Mouse (Mus musculus) kidney, postnatal 0 days (tissue): Measurements from ENCODE around the gene Foxd1. TPM values are rescaled to one million over a fixed set of nuclear protein-coding genes. Genes with fewer than 3 reads are reported as not detected.
A peak's percentile ranks its signal among the peaks of the same experiment; 100 is the strongest.

Experiments
- ATAC-seq: fragments of 200-750 bp; cut with Nextera tagmentation; replicated peaks from 2 replicates; pipeline ENCODE4 v1.8.0; 2017; ENCODE audit warnings: low read depth, moderate number of reproducible peaks, moderate TSS enrichment, moderate library complexity; ENCODE audit not compliant: low FRiP score
- DNase-seq: peaks from one replicate; pipeline ENCODE4 v3.0.0-alpha.2; 2016; ENCODE audit warnings: low spot score
- H3K27ac ChIP-seq: fragments of 300-500 bp; sonication (generic); 2 replicates; pipeline ENCODE4 v1.5.1; 2014; ENCODE audit warnings: mild to moderate bottlenecking
- H3K27me3 ChIP-seq: fragments of 300-500 bp; sonication (generic); 2 replicates; pipeline ENCODE4 v1.6.1; 2014; ENCODE audit warnings: low read length, mixed read lengths; ENCODE audit not compliant: insufficient read depth
- H3K36me3 ChIP-seq: fragments of 300-500 bp; sonication (generic); 2 replicates; pipeline ENCODE4 v1.6.1; 2014; ENCODE audit warnings: low read length, mixed read lengths; ENCODE audit not compliant: insufficient read depth
- H3K4me1 ChIP-seq: fragments of 300-500 bp; sonication (generic); replicated peaks from 2 replicates; pipeline ENCODE4 v1.6.1; 2014; ENCODE audit warnings: antibody characterized with exemption, low read length, mixed read lengths; ENCODE audit not compliant: insufficient read depth
- H3K4me2 ChIP-seq: fragments of 300-500 bp; sonication (generic); 2 replicates; pipeline ENCODE4 v1.6.1; 2014; ENCODE audit warnings: mild to moderate bottlenecking, low read length, moderate library complexity, mixed read lengths
- H3K4me3 ChIP-seq: fragments of 300-500 bp; sonication (generic); replicated peaks from 2 replicates; pipeline ENCODE4 v1.5.1; 2014; ENCODE audit warnings: low read depth, low read length
- H3K9ac ChIP-seq: fragments of 300-500 bp; sonication (generic); 2 replicates; pipeline ENCODE4 v1.6.1; 2014; ENCODE audit warnings: low read depth, low read length
- H3K9me3 ChIP-seq: fragments of 300-500 bp; sonication (generic); replicated peaks from 2 replicates; pipeline ENCODE4 v1.6.1; 2016; ENCODE audit warnings: low read length, inconsistent platforms, mixed read lengths
- CTCF ChIP-seq: IDR thresholded peaks from 2 replicates; pipeline ENCODE4 v1.5.1; 2016; ENCODE audit warnings: antibody characterized with exemption, low read depth, mild to moderate bottlenecking, moderate library complexity
- WGBS: fragments of 180-500 bp; shearing (Covaris S2); extraction: QIAGEN DNeasy Blood & Tissue Kit; methylation state at CpG from one replicate; pipeline ENCODE4 v1.1.7; 2014; 5-methylcytosine and 5-hydroxymethylcytosine counted together
- polyA plus RNA-seq: library from polyadenylated mRNA; unstranded; fragments of >200 nt; fragmentation: Nextera tagmentation; extraction: Ambion mirVana; gene quantifications from 2 replicates; pipeline ENCODE4 v1.2.1, GENCODE M21; 2015

Foxd1 gene
- polyA plus RNA-seq, 1 experiment from 2014 or later, result 3.4 TPM

DNA sequence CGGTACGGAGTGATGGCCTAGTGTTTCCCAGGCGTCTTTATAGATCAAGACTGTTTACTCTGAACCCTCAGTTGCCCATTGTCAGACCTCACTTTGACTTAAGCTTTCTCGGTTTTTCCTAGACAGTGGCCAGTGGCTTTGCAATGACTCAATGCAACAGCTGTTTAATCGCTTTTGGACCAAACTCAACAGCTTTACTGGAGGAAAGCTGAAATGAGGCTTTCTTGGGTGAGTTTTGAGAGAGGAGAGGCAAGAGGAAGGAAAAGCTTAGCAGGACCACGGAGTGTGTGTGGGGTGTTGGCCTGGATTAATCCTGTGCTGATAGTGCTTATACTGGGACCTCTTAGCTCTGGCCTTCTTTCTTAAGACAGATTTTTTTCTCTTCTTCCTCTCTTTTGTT is 36.3 kb downstream of the Foxd1 start:
- WGBS, result 21% methylated on average over 6 of the region's 6 CpGs
- peaks cover 5% of the 10 kb centered on the region; the same call in 1 of the 2 replicates for H3K4me1 ChIP-seq
- no peak for TF ChIP-seq CTCF
- H3K4me2 ChIP-seq, result peak overlapping the region; percentile 86
- H3K9me3 ChIP-seq, result no peaks in the 10 kb centered on the region
- peaks cover 10% of the 10 kb centered on the region for H3K27me3 ChIP-seq
- H3K9ac ChIP-seq, result peak overlapping the region; percentile 58; the same call in 1 of the 2 replicates
- peak overlapping the region; percentile 42 for H3K4me3 ChIP-seq
- ATAC-seq (no peak), DNase-seq (peak; percentile 55)
- no peak overlapping the region for H3K27ac ChIP-seq
- H3K36me3 ChIP-seq, result no peaks in the 10 kb centered on the region

DNA sequence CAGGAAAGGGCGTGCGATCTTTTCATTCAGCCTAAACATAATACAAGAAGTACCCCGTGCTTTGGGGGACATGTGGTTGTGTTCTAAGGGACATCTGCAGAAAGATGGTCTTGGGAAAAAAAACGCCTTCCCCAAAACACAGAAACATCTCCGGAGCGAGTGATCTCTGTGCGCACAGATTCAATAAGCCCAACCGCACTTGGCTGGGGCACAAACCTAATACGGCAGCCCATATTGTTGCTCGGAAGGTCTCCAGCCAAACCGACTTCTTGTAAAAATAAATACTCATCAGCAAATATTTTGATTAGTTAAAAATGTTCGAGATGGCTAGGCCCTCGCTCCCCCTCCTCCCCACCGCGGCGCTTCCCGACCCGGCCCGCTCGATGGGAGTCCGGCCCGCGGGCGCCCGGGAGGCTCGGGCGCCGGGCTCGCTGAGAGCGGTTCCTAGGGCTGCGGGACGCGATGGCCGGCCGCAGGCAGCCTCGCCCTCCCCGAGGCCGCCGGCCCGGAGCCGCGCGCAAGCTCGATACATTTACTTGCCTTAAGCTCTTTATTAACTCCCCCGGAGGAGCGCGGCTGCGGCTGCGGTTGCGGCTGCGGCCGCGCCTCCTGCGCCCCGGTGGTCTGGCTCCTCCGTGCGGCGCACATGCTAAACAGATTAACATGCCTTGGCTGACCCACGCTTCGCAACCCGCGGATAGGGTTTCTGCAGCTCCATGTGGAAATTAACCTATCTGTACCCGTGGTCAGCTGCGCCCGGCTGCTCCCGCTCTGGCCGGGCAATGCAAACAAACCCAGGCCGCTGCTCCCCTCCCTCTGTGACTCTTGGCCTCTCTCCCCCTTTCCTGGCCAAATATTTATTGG is 37.0 kb downstream of the Foxd1 start:
- Histone ChIP-seq H3K9me3 (no peaks in the 10 kb centered on the region), H3K4me2 (peak overlapping the region; percentile 86), H3K27me3 (peaks cover 10% of the 10 kb centered on the region), H3K9ac (peak overlapping the region; percentile 58), H3K36me3 (no peaks in the 10 kb centered on the region), H3K27ac (peak overlapping the region; percentile 76), H3K4me3 (peak overlapping the region; percentile 42), H3K4me1 (peaks cover 5% of the 10 kb centered on the region; the same call in 1 of the 2 replicates)
- WGBS, result under 1% methylated on average over 65 of the region's 68 CpGs
- TF ChIP-seq CTCF, result 0 out of 2 replicates have a peak, but pooled peaks have one; percentile 16
- peak; percentile 81 for ATAC-seq
- DNase-seq, result peak; percentile 84

DNA sequence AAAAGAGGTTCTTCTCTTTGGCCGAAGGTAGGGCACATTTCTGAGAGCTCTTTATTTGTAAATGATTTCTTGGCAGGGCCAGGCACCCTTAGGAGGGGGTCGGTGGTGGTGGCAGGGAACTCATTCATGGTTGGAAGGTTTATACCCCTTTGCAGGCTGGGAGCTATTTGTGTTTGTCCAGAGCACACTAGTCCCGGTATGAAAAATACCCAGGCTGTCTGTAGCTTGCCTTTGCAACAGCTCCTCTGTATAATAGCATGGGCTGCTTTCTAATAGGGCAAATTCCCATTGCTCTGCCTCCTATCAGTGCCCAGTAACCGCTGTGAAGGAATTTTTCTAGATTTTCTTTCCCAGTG is 37.6 kb downstream of the Foxd1 start:
- Histone ChIP-seq H3K36me3 (no peaks in the 10 kb centered on the region), H3K27ac (peak overlapping the region; percentile 76), H3K9me3 (no peaks in the 10 kb centered on the region), H3K27me3 (peaks cover 10% of the 10 kb centered on the region), H3K4me2 (peak overlapping the region; percentile 86), H3K9ac (0 out of 2 replicates have a peak overlapping the region, but pooled peaks have one; percentile 58), H3K4me1 (peaks cover 5% of the 10 kb centered on the region; the same call in 1 of the 2 replicates), H3K4me3 (peak overlapping the region; percentile 42)
- ATAC-seq (no peak; the same call in none of the 2 replicates), DNase-seq (peak; percentile 61)
- TF ChIP-seq CTCF, result no peak
- WGBS, result 0% methylated on average over 4 of the region's 4 CpGs

DNA sequence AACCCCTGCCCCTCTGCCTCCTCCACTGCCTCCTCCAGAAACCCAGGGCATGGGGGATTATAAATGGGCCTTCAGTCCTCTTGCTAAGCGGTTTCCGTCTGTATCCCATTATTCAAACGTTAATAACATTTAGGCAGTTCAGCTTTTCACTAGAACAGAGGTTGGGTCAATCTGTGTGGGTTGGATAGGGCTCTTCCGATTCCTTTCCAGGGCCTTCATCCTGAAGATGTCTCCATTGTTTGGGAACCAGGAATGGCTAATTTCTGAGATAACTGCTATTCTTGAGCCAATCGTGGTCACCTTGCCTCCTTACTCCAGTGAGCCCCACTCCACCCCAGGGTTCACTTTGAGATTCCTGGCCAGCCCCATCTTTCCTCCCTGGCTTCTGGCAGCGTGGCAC is 38.0 kb downstream of the Foxd1 start:
- Histone ChIP-seq H3K27ac (peak overlapping the region; percentile 76), H3K27me3 (peaks cover 10% of the 10 kb centered on the region), H3K4me1 (peaks cover 5% of the 10 kb centered on the region; the same call in 1 of the 2 replicates), H3K4me2 (peak overlapping the region; percentile 86), H3K9me3 (no peaks in the 10 kb centered on the region), H3K9ac (no peak overlapping the region), H3K4me3 (no peak overlapping the region), H3K36me3 (no peaks in the 10 kb centered on the region)
- no peak for TF ChIP-seq CTCF
- 23% methylated on average over 6 of the region's 6 CpGs for WGBS
- DNase-seq (no peak), ATAC-seq (no peak)

DNA sequence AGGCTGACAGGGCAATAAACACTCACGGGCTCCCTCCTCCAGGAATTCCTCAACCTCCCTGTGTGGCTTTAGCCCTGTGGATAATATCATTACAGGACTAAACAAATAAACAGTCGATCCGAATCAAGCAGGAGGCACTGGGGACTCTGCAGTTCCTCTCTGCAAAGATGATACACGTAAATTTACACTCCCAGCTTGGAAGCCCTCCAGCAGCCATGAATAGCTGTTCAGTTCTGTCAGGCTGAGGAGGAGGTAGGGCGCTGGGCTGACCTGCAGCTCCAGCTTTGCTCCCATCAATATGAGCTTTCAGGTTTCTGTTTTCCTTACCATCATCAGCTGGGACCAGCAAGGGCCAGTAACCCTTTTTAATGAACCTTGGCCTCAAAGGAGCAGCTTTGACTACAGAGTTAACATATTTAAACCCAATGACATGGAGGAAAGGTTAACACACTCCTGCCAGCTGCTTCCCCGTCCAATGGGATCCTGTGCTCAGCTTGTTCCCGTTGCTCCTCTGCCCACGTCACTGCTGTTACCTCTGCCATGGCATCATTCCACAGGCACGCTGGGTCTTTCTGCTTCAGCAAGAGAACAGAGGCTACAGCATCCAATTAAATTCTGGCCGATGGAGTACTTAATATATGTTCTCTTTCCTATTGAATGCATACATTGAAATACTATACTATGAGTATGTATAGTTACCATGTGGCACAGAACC is 39.5 kb downstream of the Foxd1 start:
- Histone ChIP-seq H3K27ac (no peak overlapping the region; the same call in 1 of the 2 replicates), H3K4me1 (peaks cover 5% of the 10 kb centered on the region; the same call in 1 of the 2 replicates), H3K27me3 (peaks cover 10% of the 10 kb centered on the region), H3K9me3 (no peaks in the 10 kb centered on the region), H3K4me2 (no peak overlapping the region), H3K9ac (no peak overlapping the region), H3K36me3 (no peaks in the 10 kb centered on the region), H3K4me3 (no peak overlapping the region)
- peak; percentile 11; the same call in 1 of the 2 replicates for ATAC-seq
- WGBS, result 13% methylated on average over 10 of the region's 10 CpGs
- no peak for TF ChIP-seq CTCF
- DNase-seq, result peak; percentile 69

Other genes with a start within 250 kb of the Foxd1 start
- gene Arhgef28, start 147.8 kb upstream of the Foxd1 start, polyA plus RNA-seq, result 55.8 and 58.3 TPM in 2 replicates
- gene Utp15, start 91.2 kb upstream of the Foxd1 start, polyA plus RNA-seq, result 19.9 and 21.5 TPM in 2 replicates
- gene Ankra2, start 91.2 kb upstream of the Foxd1 start, polyA plus RNA-seq, result 22.6 and 23.6 TPM in 2 replicates
- not detected in 2 replicates for gene Gm21976, start 74.4 kb upstream of the Foxd1 start, polyA plus RNA-seq
- 766 and 788 TPM in 2 replicates for gene Btf3, start 37.2 kb upstream of the Foxd1 start, polyA plus RNA-seq
- 1.8 and 2.1 TPM in 2 replicates for gene Gm10320, start 137.8 kb downstream of the Foxd1 start, polyA plus RNA-seq